Mouse (Mus musculus) G1E (cell line): ENCODE data around the gene Cst9.

Experiments used
- CTCF ChIP-seq: IDR thresholded peaks from 2 replicates; pipeline ENCODE4 v1.5.1; 2012; ENCODE audit warnings: low read depth, low read length, inconsistent platforms, mixed read lengths
- GATA1 ChIP-seq: IDR thresholded peaks from 2 replicates; pipeline ENCODE4 v1.6.1; 2012; ENCODE audit warnings: borderline replicate concordance, low read length, inconsistent platforms, mixed read lengths
- GATA2 ChIP-seq: IDR thresholded peaks from 2 replicates; pipeline ENCODE4 v1.6.1; 2012; ENCODE audit warnings: low read depth, low read length, inconsistent platforms, borderline replicate concordance
- POLR2AphosphoS5 ChIP-seq: IDR thresholded peaks from 2 replicates; pipeline ENCODE4 v1.6.1; 2012; ENCODE audit warnings: low read depth, low read length, inconsistent platforms; ENCODE audit not compliant: insufficient replicate concordance
- TAL1 ChIP-seq: conservative IDR thresholded peaks from 2 replicates; pipeline ENCODE4 v1.6.1; 2012; ENCODE audit warnings: low read depth, low read length, inconsistent platforms, mixed read lengths

GRCm38 (mm10) chr2:148874617-148875334 is 39.8 kb downstream of the Cst9 start:
- no peak for TF ChIP-seq TAL1
- TF ChIP-seq CTCF: no peak
- no peak for TF ChIP-seq GATA2
- no peak for TF ChIP-seq GATA1
- no peak for TF ChIP-seq POLR2AphosphoS5
